Mouse (Mus musculus) ES-Bruce4 (cell line): ENCODE measurements at regions not wholly inside any gene's neighbourhood (a gene's known extent, or its start where the extent isn't known, plus 50 kb on each side); places are given as distances from the start of the nearest gene placed in this dataset.

ENCODE experiments used
- CTCF ChIP-seq: IDR thresholded peaks from one replicate; pipeline ENCODE4 v1.8.1; 2011; ENCODE audit warnings: low read depth, low read length
- POLR2A ChIP-seq: IDR thresholded peaks from one replicate; pipeline ENCODE4 v1.8.1; 2011; ENCODE audit warnings: low read length; ENCODE audit not compliant: insufficient read depth

DNA sequence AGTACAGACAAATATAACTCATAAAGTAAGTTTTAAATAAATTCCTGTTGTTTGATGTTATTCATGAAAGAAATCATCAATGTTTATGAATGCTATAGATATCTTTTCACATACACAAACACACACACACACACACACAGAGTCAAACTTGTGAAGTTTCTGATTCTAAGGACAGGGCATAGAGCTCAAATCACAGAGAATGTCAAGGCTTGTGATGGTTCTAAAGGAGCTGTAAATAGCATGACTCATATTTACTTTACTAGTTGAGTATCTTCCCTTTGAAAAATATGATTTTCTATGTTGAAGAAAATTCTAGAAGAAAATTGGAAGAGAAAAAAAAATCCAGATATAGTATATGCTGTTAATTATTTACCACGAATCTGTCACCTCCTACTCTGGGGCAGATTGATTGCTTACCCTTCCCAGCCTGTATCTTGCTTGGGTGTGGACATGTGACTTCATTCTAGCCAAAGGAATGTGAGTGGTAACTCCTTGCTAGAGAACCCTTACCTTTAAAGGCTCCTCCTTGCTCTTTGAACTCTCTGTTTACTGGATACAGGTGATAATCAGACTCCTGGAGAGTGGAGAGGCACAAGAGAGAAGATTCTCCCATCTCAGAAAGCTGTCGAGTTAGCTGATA, 259.0 kb downstream of the Gpd2 start:
- TF ChIP-seq CTCF: no peak
- TF ChIP-seq POLR2A: no peak
